Mouse (Mus musculus): ENCODE results near the gene Bbs1.
A peak's percentile ranks its signal among the peaks of the same experiment; 100 is the strongest.

The Bbs1 gene

DNA sequence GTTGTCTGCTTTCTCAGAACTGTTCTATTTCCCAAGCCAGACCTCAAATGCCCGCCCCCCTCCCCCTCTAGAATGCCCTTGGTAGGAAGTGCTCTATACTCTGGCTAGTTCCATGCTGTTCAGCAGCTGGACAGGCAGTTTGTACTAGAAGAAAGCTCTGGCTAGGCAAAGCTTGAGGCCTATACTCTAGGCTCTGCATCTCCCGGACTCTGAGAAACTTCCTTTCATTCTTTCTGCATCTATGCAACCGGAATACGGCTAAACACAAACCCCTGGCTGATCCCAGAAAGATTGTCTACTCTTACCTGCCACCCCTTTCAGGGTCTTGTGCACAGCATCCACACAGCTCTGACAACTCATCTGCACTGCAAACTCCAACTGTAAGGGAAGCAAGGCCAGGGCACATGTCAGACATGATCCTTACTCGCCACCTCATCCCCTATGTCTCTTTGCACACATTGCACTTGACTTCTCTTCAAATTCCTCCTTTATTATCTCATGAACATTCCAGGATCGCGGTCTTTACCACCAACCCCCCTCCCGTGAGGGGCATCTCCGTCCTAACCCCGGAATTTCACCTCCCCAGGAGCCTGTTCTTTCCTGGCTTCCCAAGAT, 67.8 kb downstream of the Bbs1 start:
- Histone ChIP-seq H3K4me1 (replicated peaks; ENCODE audit: low read depth, low read length) (peaks cover 73% of the 10 kb centered on the region), H3K4me3 (replicated peaks; ENCODE audit: low read length) (peak overlapping the region; percentile 88), H3K36me3 (ENCODE audit: insufficient read depth, low read length) (peaks cover 21% of the 10 kb centered on the region), H3K27me3 (ENCODE audit: insufficient read depth, low read length) (peaks cover 23% of the 10 kb centered on the region), H3K9me3 (ENCODE audit: low read length) (no peaks in the 10 kb centered on the region)
- TF ChIP-seq NANOG (IDR thresholded peaks at IDR 0.05; ENCODE audit: borderline replicate concordance, low read length) (no peak), POU5F1 (IDR thresholded peaks at IDR 0.05; ENCODE audit: borderline replicate concordance, low read length) (no peak), CTCF (conservative IDR thresholded peaks at IDR 0.05; ENCODE audit: low read length) (no peak)

- Histone ChIP-seq H3K36me3 (ENCODE audit: insufficient read depth, low read length) (peaks cover 37% of the 10 kb centered on the region), H3K4me1 (replicated peaks; ENCODE audit: low read depth, low read length) (peaks cover 87% of the 10 kb centered on the region), H3K27me3 (ENCODE audit: insufficient read depth, low read length) (peaks cover 23% of the 10 kb centered on the region), H3K4me3 (replicated peaks; ENCODE audit: low read length) (no peak overlapping the region), H3K9me3 (ENCODE audit: low read length) (no peaks in the 10 kb centered on the region)
- TF ChIP-seq NANOG (IDR thresholded peaks at IDR 0.05; ENCODE audit: borderline replicate concordance, low read length) (no peak), CTCF (conservative IDR thresholded peaks at IDR 0.05; ENCODE audit: low read length) (no peak), POU5F1 (IDR thresholded peaks at IDR 0.05; ENCODE audit: borderline replicate concordance, low read length) (no peak)
Measured at GRCm38 (mm10) chr19:4837049-4837448, 69.4 kb downstream of the Bbs1 start.

Measured in E14TG2a.4 (cell line).